ENCODE assay signal across 14 mouse cellular contexts in the genomic region with DNA sequence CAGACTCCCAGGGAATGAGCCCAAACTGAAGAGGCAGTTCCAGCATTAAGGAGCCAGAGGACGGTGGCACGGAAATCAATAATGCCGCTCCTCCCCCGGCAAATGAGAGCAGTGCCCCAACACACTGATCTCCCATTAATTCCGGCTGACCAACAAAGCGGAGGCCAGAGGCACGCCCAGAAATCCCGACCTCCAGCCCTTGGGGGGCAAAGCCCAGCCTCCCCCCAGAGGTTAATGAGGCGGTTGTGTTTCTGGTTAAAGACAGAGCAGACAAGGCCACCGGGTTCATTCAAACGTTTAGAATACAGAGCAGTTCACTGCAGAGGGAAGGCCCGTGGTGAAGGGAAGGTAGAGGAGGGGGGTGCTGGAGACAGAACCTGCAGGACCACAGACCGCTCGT.
DNase-seq lines count a peak whose midpoint lies in the region; ATAC-seq lines count a peak whose summit lies in the region.
"Had no signal": no experiment of that assay in that cellular context is flagged by ENCODE, and none has a peak within 500 bp of the region (broad histone marks: within the 10 kb centered on the region; RNA-seq: fewer than 3 reads in every experiment).

No protein-coding gene starts in this region.

- H3K36me3 ChIP-seq in forebrain, embryonic 12.5 days (replicated peaks) = no peaks in the 10 kb centered on the region
- no peaks in the 10 kb centered on the region for H3K36me3 ChIP-seq in forebrain, embryonic 16.5 days (ENCODE audit: control insufficient read depth, insufficient read depth)
- no peaks in the 10 kb centered on the region for H3K36me3 ChIP-seq in limb, embryonic 13.5 days
- H3K36me3 ChIP-seq: limb, embryonic 15.5 days had no signal

- no peak overlapping the region for H3K4me2 ChIP-seq in forebrain, embryonic 12.5 days
- no peak overlapping the region for H3K4me2 ChIP-seq in forebrain, embryonic 16.5 days (ENCODE audit: low read length)
- H3K4me2 ChIP-seq in limb, embryonic 13.5 days (replicated peaks) = peak overlapping the region; percentile 38
- H3K4me2 ChIP-seq: limb, embryonic 15.5 days had no signal

- H3K9ac ChIP-seq in forebrain, embryonic 12.5 days = no peak overlapping the region
- H3K9ac ChIP-seq in forebrain, embryonic 16.5 days (replicated peaks; ENCODE audit: low read depth, low read length) = no peak overlapping the region
- H3K9ac ChIP-seq in limb, embryonic 13.5 days = no peak overlapping the region
- H3K9ac ChIP-seq: limb, embryonic 15.5 days had no signal

- H3K27me3 ChIP-seq in forebrain, embryonic 12.5 days = no peaks in the 10 kb centered on the region; the same call in none of the 2 replicates
- no peaks in the 10 kb centered on the region for H3K27me3 ChIP-seq in forebrain, embryonic 16.5 days (replicated peaks; ENCODE audit: control insufficient read depth, insufficient read depth, low read length)
- no peaks in the 10 kb centered on the region for H3K27me3 ChIP-seq in limb, embryonic 13.5 days
- H3K27me3 ChIP-seq: limb, embryonic 15.5 days had no signal

- H3K9me3 ChIP-seq in forebrain, embryonic 12.5 days = no peaks in the 10 kb centered on the region
- H3K9me3 ChIP-seq in forebrain, embryonic 16.5 days (ENCODE audit: control insufficient read depth, low read length) = no peaks in the 10 kb centered on the region
- H3K9me3 ChIP-seq in limb, embryonic 13.5 days = no peaks in the 10 kb centered on the region
- H3K9me3 ChIP-seq: limb, embryonic 15.5 days had no signal

- peaks cover 12% of the 10 kb centered on the region for H3K4me1 ChIP-seq in forebrain, embryonic 12.5 days
- H3K4me1 ChIP-seq in forebrain, embryonic 16.5 days (replicated peaks; ENCODE audit: control insufficient read depth, insufficient read depth, low read length) = peaks cover 5% of the 10 kb centered on the region
- H3K4me1 ChIP-seq in limb, embryonic 13.5 days = peaks cover 10% of the 10 kb centered on the region
- H3K4me1 ChIP-seq: limb, embryonic 15.5 days had no signal

- DNase-seq in kidney, postnatal 10 days = peak; percentile 12
- no peak for DNase-seq in kidney, postnatal 25 days
- DNase-seq in embryo, embryonic 11 days = peak; percentile 51
- DNase-seq in ovary, adult 18-20 months (ENCODE audit: low spot score) = no peak
- no peak for DNase-seq in left cerebral cortex, postnatal 25 days (ENCODE audit: low spot score in 2 of 2)
- DNase-seq: cerebellum, adult 9-11 months; heart, adult 2 months; lung, adult 2 months; right cerebral cortex, postnatal 14 days had no signal

- intact Hi-C loops in left cerebral cortex, postnatal 25 days (cut with DNase I) = no loop called here

- no peak overlapping the region for H3K27ac ChIP-seq in forebrain, embryonic 12.5 days
- H3K27ac ChIP-seq in forebrain, embryonic 16.5 days (ENCODE audit: low read length) = no peak overlapping the region
- H3K27ac ChIP-seq in limb, embryonic 13.5 days = no peak overlapping the region
- H3K27ac ChIP-seq: heart, adult 2 months; limb, embryonic 15.5 days; macrophage had no signal

- no peak overlapping the region for H3K4me3 ChIP-seq in forebrain, embryonic 12.5 days (replicated peaks)
- no peak overlapping the region for H3K4me3 ChIP-seq in forebrain, embryonic 16.5 days (replicated peaks; ENCODE audit: low read length)
- H3K4me3 ChIP-seq in limb, embryonic 13.5 days = no peak overlapping the region
- H3K4me3 ChIP-seq: heart, adult 2 months; limb, embryonic 15.5 days had no signal

- 15% methylated on average over 14 of the region's 14 CpGs for WGBS in forebrain, embryonic 12.5 days
- WGBS in forebrain, embryonic 16.5 days = 18% methylated on average over 14 of the region's 14 CpGs
- WGBS in limb, embryonic 13.5 days = 17% methylated on average over 14 of the region's 14 CpGs

- ATAC-seq in forebrain, embryonic 12.5 days (ENCODE audit: low FRiP score) = peak; percentile 46; the same call in 1 of the 2 replicates
- ATAC-seq in forebrain, embryonic 16.5 days = no peak
- ATAC-seq in limb, embryonic 13.5 days (ENCODE audit: low FRiP score, low read depth) = no peak

Comparison
In these comparisons a context has a peak if more than half of its experiments do, and no peak if none do; other contexts are left out.
1. DNase-seq: peak in kidney, postnatal 10 days (single experiment) and embryo, embryonic 11 days (single experiment); none in kidney, postnatal 25 days (0 of 2), ovary, adult 18-20 months (single experiment) and left cerebral cortex, postnatal 25 days (0 of 2).